Comparison of ENCODE assay signal across 9 mouse cellular contexts in genomic region chr2:32342539-32343350, GRCm38 (mm10). TPM values are rescaled to one million over a fixed set of nuclear protein-coding genes. Genes with fewer than 3 reads are reported as not detected.
DNase-seq lines count a peak whose midpoint lies in the region; ATAC-seq lines count a peak whose summit lies in the region.
"Had no signal": no experiment of that assay in that cellular context is flagged by ENCODE, and none has a peak within 500 bp of the region (broad histone marks: within the 10 kb centered on the region; RNA-seq: fewer than 3 reads in every experiment).

No protein-coding gene starts in this region.

- peak; percentile 39; the same call in 1 of the 2 replicates for ATAC-seq in hindbrain, embryonic 12.5 days (ENCODE audit: low FRiP score)

- H3K79me2 ChIP-seq in macrophage (ENCODE audit: inconsistent target) = no peaks in the 10 kb centered on the region

- peaks cover 13% of the 10 kb centered on the region for H3K4me1 ChIP-seq in hindbrain, embryonic 12.5 days
- H3K4me1 ChIP-seq: limb, embryonic 12.5 days had no signal

- H3K36me3 ChIP-seq in hindbrain, embryonic 12.5 days = peaks cover 17% of the 10 kb centered on the region
- no peaks in the 10 kb centered on the region for H3K36me3 ChIP-seq in macrophage (ENCODE audit: inconsistent target)

- H3K9me3 ChIP-seq in hindbrain, embryonic 12.5 days (replicated peaks) = no peaks in the 10 kb centered on the region
- H3K9me3 ChIP-seq: limb, embryonic 12.5 days had no signal

- no peak overlapping the region for H3K9ac ChIP-seq in hindbrain, embryonic 12.5 days
- H3K9ac ChIP-seq: limb, embryonic 12.5 days had no signal

- peak; percentile 71 for DNase-seq in layer of hippocampus, adult 11-12 months (ENCODE audit: low spot score)
- no peak for DNase-seq in layer of hippocampus, adult 9-10 months (ENCODE audit: low spot score)
- peak; percentile 88 to 89 for DNase-seq in cerebellum, postnatal 25 days
- DNase-seq in retina, postnatal 1 day = no peak
- DNase-seq in urinary bladder, postnatal 10 days (ENCODE audit: low spot score) = no peak
- no peak for DNase-seq in thymus, postnatal 10 days (ENCODE audit: low spot score in 2 of 2)

- H3K27ac ChIP-seq in hindbrain, embryonic 12.5 days = peak overlapping the region; percentile 55; the same call in 1 of the 2 replicates
- H3K27ac ChIP-seq in macrophage = peak overlapping the region; percentile 43
- H3K27ac ChIP-seq: limb, embryonic 12.5 days had no signal

- H3K4me2 ChIP-seq in hindbrain, embryonic 12.5 days (replicated peaks) = no peak overlapping the region
- H3K4me2 ChIP-seq: limb, embryonic 12.5 days had no signal

- H3K27me3 ChIP-seq in hindbrain, embryonic 12.5 days = 0 out of 2 replicates have a peak, but pooled peaks cover 4% of the 10 kb centered on the region
- H3K27me3 ChIP-seq: limb, embryonic 12.5 days had no signal

- H3K4me3 ChIP-seq in hindbrain, embryonic 12.5 days = no peak overlapping the region
- no peak overlapping the region for H3K4me3 ChIP-seq in macrophage (ENCODE audit: inconsistent target)
- H3K4me3 ChIP-seq: limb, embryonic 12.5 days had no signal

- WGBS in hindbrain, embryonic 12.5 days = 69% methylated on average over 6 of the region's 6 CpGs
- WGBS in macrophage (ENCODE audit: missing documents) = 79% methylated on average over 6 of the region's 6 CpGs

RNA-seq across cellular contexts. Expression of gene Ciz1, which starts 9.4 kb away (rescaled TPM):
- 59.1 and 66.3 TPM in 2 replicates for polyA plus RNA-seq in hindbrain, embryonic 12.5 days (2016; fragmentation: Nextera tagmentation; extraction: Ambion mirVana)
- 100 to 1,000 TPM in 21 of 26 experiments, 10 to 100 TPM in 5; 61.3 to 303 (median 196) TPM for total RNA-seq in macrophage (2018; cell fraction: chromatin; rRNA removed)
- total RNA-seq in macrophage (2018; cell fraction: cytosol; rRNA removed) = 10 to 100 TPM; 39.2 to 71.1 (median 59.6) TPM
- 100 to 1,000 TPM in 15 of 26 experiments, 10 to 100 TPM in 11; 48.7 to 209 (median 106) TPM for total RNA-seq in macrophage (2018; cell fraction: nucleus; rRNA removed)
- 35.3 to 118 TPM (median 57.2 TPM) in 3 replicates for polyA plus RNA-seq in macrophage (2018)

RNA-seq across cellular contexts. Expression of gene Dnm1, which starts 10.4 kb away (rescaled TPM):
- polyA plus RNA-seq in hindbrain, embryonic 12.5 days (2016; fragmentation: Nextera tagmentation; extraction: Ambion mirVana) = 44.4 and 47.5 TPM in 2 replicates
- total RNA-seq in macrophage (2018; cell fraction: chromatin; rRNA removed) = 1 to 10 TPM in 23 of 26 experiments, under 1 TPM in 3; 0.59 to 5.7 (median 1.7) TPM
- total RNA-seq in macrophage (2018; cell fraction: cytosol; rRNA removed) = under 1 TPM in 23 of 26 experiments, not detected in 3; 0.07 to 0.44 (median 0.18) TPM
- total RNA-seq in macrophage (2018; cell fraction: nucleus; rRNA removed) = 1 to 10 TPM in 5 of 26 experiments, under 1 TPM in 19, not detected in 2; 0.14 to 2.5 (median 0.55) TPM
- polyA plus RNA-seq in macrophage (2018) = 0.23 TPM in 1 of 3 replicates, not detected in the others

RNA-seq across cellular contexts. Expression of gene 1110008P14Rik, which starts 39.0 kb away (rescaled TPM):
- 62.6 and 72.8 TPM in 2 replicates for polyA plus RNA-seq in hindbrain, embryonic 12.5 days (2016; fragmentation: Nextera tagmentation; extraction: Ambion mirVana)
- 1 to 10 TPM in 17 of 26 experiments, under 1 TPM in 6, not detected in 3; 0.50 to 6.7 (median 1.9) TPM for total RNA-seq in macrophage (2018; cell fraction: chromatin; rRNA removed)
- 10 to 100 TPM; 27.8 to 59.2 (median 41.6) TPM for total RNA-seq in macrophage (2018; cell fraction: cytosol; rRNA removed)
- total RNA-seq in macrophage (2018; cell fraction: nucleus; rRNA removed) = 10 to 100 TPM in 9 of 26 experiments, 1 to 10 TPM in 17; 2.4 to 15.6 (median 7.9) TPM
- polyA plus RNA-seq in macrophage (2018) = 22.2 to 62.2 TPM (median 53.7 TPM) in 3 replicates

RNA-seq across cellular contexts. Expression of gene Lcn2, which starts 45.3 kb away (rescaled TPM):
- polyA plus RNA-seq in hindbrain, embryonic 12.5 days (2016; fragmentation: Nextera tagmentation; extraction: Ambion mirVana) = 0.95 and 1.2 TPM in 2 replicates
- 10 to 100 TPM in 4 of 26 experiments, 1 to 10 TPM in 13, not detected in 9; 1.6 to 11.4 (median 6.5) TPM for total RNA-seq in macrophage (2018; cell fraction: chromatin; rRNA removed)
- total RNA-seq in macrophage (2018; cell fraction: cytosol; rRNA removed) = 10 to 100 TPM in 15 of 26 experiments, 1 to 10 TPM in 11; 4.2 to 76.7 (median 18.4) TPM
- total RNA-seq in macrophage (2018; cell fraction: nucleus; rRNA removed) = 10 to 100 TPM in 15 of 26 experiments, 1 to 10 TPM in 10, not detected in 1; 1.3 to 64.8 (median 12.7) TPM
- 2.6 to 16.1 TPM (median 12.6 TPM) in 3 replicates for polyA plus RNA-seq in macrophage (2018)

RNA-seq across cellular contexts. Expression of gene Ptges2, which starts 53.0 kb away (rescaled TPM):
- polyA plus RNA-seq in hindbrain, embryonic 12.5 days (2016; fragmentation: Nextera tagmentation; extraction: Ambion mirVana) = 34.5 and 35.1 TPM in 2 replicates
- 10 to 100 TPM in 1 of 26 experiments, 1 to 10 TPM in 23, under 1 TPM in 2; 0.92 to 12.7 (median 4.5) TPM for total RNA-seq in macrophage (2018; cell fraction: chromatin; rRNA removed)
- 10 to 100 TPM in 16 of 26 experiments, 1 to 10 TPM in 10; 5.4 to 14.4 (median 10.7) TPM for total RNA-seq in macrophage (2018; cell fraction: cytosol; rRNA removed)
- total RNA-seq in macrophage (2018; cell fraction: nucleus; rRNA removed) = 10 to 100 TPM in 3 of 26 experiments, 1 to 10 TPM in 23; 1.9 to 11.9 (median 5.4) TPM
- 7.9 to 14.2 TPM (median 9.4 TPM) in 3 replicates for polyA plus RNA-seq in macrophage (2018)

Comparison
In these comparisons a context has a peak if more than half of its experiments do, and no peak if none do; other contexts are left out.
1. DNase-seq: peak in layer of hippocampus, adult 11-12 months (single experiment) and cerebellum, postnatal 25 days (2 of 2); none in layer of hippocampus, adult 9-10 months (single experiment), retina, postnatal 1 day (single experiment), urinary bladder, postnatal 10 days (single experiment) and thymus, postnatal 10 days (0 of 2).
2. RNA of gene Dnm1, which starts 10.4 kb away (polyA plus RNA-seq): 44.4 to 47.5 TPM in hindbrain, embryonic 12.5 days; 0.23 TPM in macrophage; every median in the first group is over 10 times any median in the second.